Mouse (Mus musculus): ENCODE data around the gene Cyb5d1. TPM values are rescaled to one million over a fixed set of nuclear protein-coding genes. Genes with fewer than 3 reads are reported as not detected.

Cyb5d1 gene
- polyA plus RNA-seq, 1 experiment, result 26.6 TPM

- H3K4me1 ChIP-seq (ENCODE audit: control insufficient read depth, insufficient read depth, low read length), result peaks cover 28% of the 10 kb centered on the region
- peak; percentile 99 for DNase-seq
- no peaks in the 10 kb centered on the region for H3K27me3 ChIP-seq (replicated peaks; ENCODE audit: control insufficient read depth, insufficient read depth, low read length)
- no peak overlapping the region for H3K4me3 ChIP-seq (ENCODE audit: insufficient read depth, low read depth, low read length)
- TF ChIP-seq CTCF (conservative IDR thresholded peaks at IDR 0.05; ENCODE audit: insufficient read depth, insufficient read length, low read depth, low read length), result 0 out of 2 replicates have a peak, but pooled peaks have one; percentile 0
- TF ChIP-seq POLR2A (IDR thresholded peaks at IDR 0.05; ENCODE audit: low read depth, low read length), result no peak
- H3K27ac ChIP-seq (ENCODE audit: insufficient read depth, low read depth, low read length), result peak overlapping the region; percentile 91
- H3K36me3 ChIP-seq (ENCODE audit: control insufficient read depth, insufficient read depth, low read length), result peaks cover 5% of the 10 kb centered on the region; the same call in 1 of the 2 replicates
- WGBS, result under 1% methylated on average over 6 of the region's 6 CpGs
These were observed 30.5 kb downstream of the Cyb5d1 start for GRCm38 (mm10) chr11:69364910-69365309.

GRCm38 (mm10) chr11:69364376-69364775 lies 31.1 kb downstream of the Cyb5d1 start:
- Histone ChIP-seq H3K36me3 (ENCODE audit: control insufficient read depth, insufficient read depth, low read length) (peaks cover 5% of the 10 kb centered on the region; the same call in 1 of the 2 replicates), H3K27me3 (replicated peaks; ENCODE audit: control insufficient read depth, insufficient read depth, low read length) (no peaks in the 10 kb centered on the region), H3K4me1 (ENCODE audit: control insufficient read depth, insufficient read depth, low read length) (peaks cover 28% of the 10 kb centered on the region), H3K4me3 (ENCODE audit: insufficient read depth, low read depth, low read length) (peak overlapping the region; percentile 25; the same call in 1 of the 2 replicates), H3K27ac (ENCODE audit: insufficient read depth, low read depth, low read length) (peak overlapping the region; percentile 76)
- DNase-seq, result peak; percentile 90
- 22% methylated on average over 8 of the region's 8 CpGs for WGBS
- 0 out of 2 replicates have a peak, but pooled peaks have one; percentile 1 for TF ChIP-seq CTCF (conservative IDR thresholded peaks at IDR 0.05; ENCODE audit: insufficient read depth, insufficient read length, low read depth, low read length)
- no peak for TF ChIP-seq POLR2A (IDR thresholded peaks at IDR 0.05; ENCODE audit: low read depth, low read length)

- H3K27ac ChIP-seq (ENCODE audit: insufficient read depth, low read depth, low read length), result no peak overlapping the region
- TF ChIP-seq CTCF (conservative IDR thresholded peaks at IDR 0.05; ENCODE audit: insufficient read depth, insufficient read length, low read depth, low read length) (no peak), POLR2A (IDR thresholded peaks at IDR 0.05; ENCODE audit: low read depth, low read length) (no peak)
- WGBS, result 62% methylated on average over 2 of the region's 2 CpGs
- no peaks in the 10 kb centered on the region for H3K27me3 ChIP-seq (replicated peaks; ENCODE audit: control insufficient read depth, insufficient read depth, low read length)
- H3K4me1 ChIP-seq (ENCODE audit: control insufficient read depth, insufficient read depth, low read length), result peaks cover 24% of the 10 kb centered on the region
- DNase-seq, result peak; percentile 44
- no peak overlapping the region for H3K4me3 ChIP-seq (ENCODE audit: insufficient read depth, low read depth, low read length)
- peaks cover 8% of the 10 kb centered on the region for H3K36me3 ChIP-seq (ENCODE audit: control insufficient read depth, insufficient read depth, low read length)
These were observed 33.0 kb downstream of the Cyb5d1 start for GRCm38 (mm10) chr11:69362479-69362878.

GRCm38 (mm10) chr11:69362021-69362420 lies 33.4 kb downstream of the Cyb5d1 start:
- Histone ChIP-seq H3K27me3 (replicated peaks; ENCODE audit: control insufficient read depth, insufficient read depth, low read length) (no peaks in the 10 kb centered on the region), H3K27ac (ENCODE audit: insufficient read depth, low read depth, low read length) (no peak overlapping the region), H3K4me3 (ENCODE audit: insufficient read depth, low read depth, low read length) (no peak overlapping the region), H3K36me3 (ENCODE audit: control insufficient read depth, insufficient read depth, low read length) (peaks cover 8% of the 10 kb centered on the region), H3K4me1 (ENCODE audit: control insufficient read depth, insufficient read depth, low read length) (peaks cover 24% of the 10 kb centered on the region)
- 56% methylated on average over 7 of the region's 7 CpGs for WGBS
- no peak for DNase-seq
- TF ChIP-seq POLR2A (IDR thresholded peaks at IDR 0.05; ENCODE audit: low read depth, low read length) (no peak), CTCF (conservative IDR thresholded peaks at IDR 0.05; ENCODE audit: insufficient read depth, insufficient read length, low read depth, low read length) (no peak)

- no peak for DNase-seq
- H3K27ac ChIP-seq (ENCODE audit: insufficient read depth, low read depth, low read length), result no peak overlapping the region
- H3K36me3 ChIP-seq (ENCODE audit: control insufficient read depth, insufficient read depth, low read length), result peaks cover 12% of the 10 kb centered on the region
- no peak overlapping the region for H3K4me3 ChIP-seq (ENCODE audit: insufficient read depth, low read depth, low read length)
- no peaks in the 10 kb centered on the region; the same call in none of the 2 replicates for H3K4me1 ChIP-seq (ENCODE audit: control insufficient read depth, insufficient read depth, low read length)
- WGBS, result 74% methylated on average over 12 of the region's 12 CpGs
- H3K27me3 ChIP-seq (replicated peaks; ENCODE audit: control insufficient read depth, insufficient read depth, low read length), result no peaks in the 10 kb centered on the region
- no peak for TF ChIP-seq POLR2A (IDR thresholded peaks at IDR 0.05; ENCODE audit: low read depth, low read length)
- TF ChIP-seq CTCF (conservative IDR thresholded peaks at IDR 0.05; ENCODE audit: insufficient read depth, insufficient read length, low read depth, low read length), result no peak
These were observed 37.7 kb downstream of the Cyb5d1 start for GRCm38 (mm10) chr11:69357690-69358089.

- Histone ChIP-seq H3K27me3 (replicated peaks; ENCODE audit: control insufficient read depth, insufficient read depth, low read length) (no peaks in the 10 kb centered on the region), H3K36me3 (ENCODE audit: control insufficient read depth, insufficient read depth, low read length) (peaks cover 15% of the 10 kb centered on the region), H3K4me1 (ENCODE audit: control insufficient read depth, insufficient read depth, low read length) (no peaks in the 10 kb centered on the region; the same call in 1 of the 2 replicates), H3K27ac (ENCODE audit: insufficient read depth, low read depth, low read length) (no peak overlapping the region), H3K4me3 (ENCODE audit: insufficient read depth, low read depth, low read length) (no peak overlapping the region)
- no peak for TF ChIP-seq POLR2A (IDR thresholded peaks at IDR 0.05; ENCODE audit: low read depth, low read length)
- TF ChIP-seq CTCF (conservative IDR thresholded peaks at IDR 0.05; ENCODE audit: insufficient read depth, insufficient read length, low read depth, low read length), result no peak
- DNase-seq, result no peak
- WGBS, result 88% methylated on average over 5 of the region's 5 CpGs
These were observed 38.9 kb downstream of the Cyb5d1 start for GRCm38 (mm10) chr11:69356544-69356943.

GRCm38 (mm10) chr11:69346441-69346840 lies 49.0 kb downstream of the Cyb5d1 start:
- Histone ChIP-seq H3K36me3 (ENCODE audit: control insufficient read depth, insufficient read depth, low read length) (peaks cover 4% of the 10 kb centered on the region), H3K27ac (ENCODE audit: insufficient read depth, low read depth, low read length) (no peak overlapping the region), H3K27me3 (replicated peaks; ENCODE audit: control insufficient read depth, insufficient read depth, low read length) (no peaks in the 10 kb centered on the region), H3K4me1 (ENCODE audit: control insufficient read depth, insufficient read depth, low read length) (no peaks in the 10 kb centered on the region), H3K4me3 (ENCODE audit: insufficient read depth, low read depth, low read length) (no peak overlapping the region)
- 90% methylated on average over 25 of the region's 26 CpGs for WGBS
- no peak for DNase-seq
- TF ChIP-seq POLR2A (IDR thresholded peaks at IDR 0.05; ENCODE audit: low read depth, low read length) (no peak), CTCF (conservative IDR thresholded peaks at IDR 0.05; ENCODE audit: insufficient read depth, insufficient read length, low read depth, low read length) (no peak)

Other genes starting within 250 kb of the Cyb5d1 start
- gene Alox12b, start 238.6 kb downstream of the Cyb5d1 start, polyA plus RNA-seq (2012; rRNA removed), result 0.27 TPM in 2 replicates
- gene Alox8, start 197.8 kb downstream of the Cyb5d1 start, polyA plus RNA-seq (2012; rRNA removed), result 0.05 and 0.08 TPM in 2 replicates
- gene Gucy2e, start 158.6 kb downstream of the Cyb5d1 start, polyA plus RNA-seq (2012; rRNA removed), result 0.02 TPM in 1 of 2 replicates, not detected in the other
- gene Cntrob, start 71.9 kb downstream of the Cyb5d1 start, polyA plus RNA-seq (2012; rRNA removed), result 4.6 and 5.7 TPM in 2 replicates
- 57.9 and 72.3 TPM in 2 replicates for gene Trappc1, start 71.7 kb downstream of the Cyb5d1 start, polyA plus RNA-seq (2012; rRNA removed)
- 1.2 and 1.3 TPM in 2 replicates for gene Kcnab3, start 69.4 kb downstream of the Cyb5d1 start, polyA plus RNA-seq (2012; rRNA removed)
- gene Rnf227, start 55.2 kb downstream of the Cyb5d1 start, polyA plus RNA-seq (2012; rRNA removed), result 1.5 and 2.1 TPM in 2 replicates
- gene Chd3, start 26.2 kb downstream of the Cyb5d1 start, polyA plus RNA-seq (2012; rRNA removed), result 168 and 175 TPM in 2 replicates
- 251 and 317 TPM in 2 replicates for gene Naa38, start 144 bp downstream of the Cyb5d1 start, polyA plus RNA-seq (2012; rRNA removed)
- gene Tmem88, start 2.6 kb upstream of the Cyb5d1 start, polyA plus RNA-seq (2012; rRNA removed), result 25.4 and 25.8 TPM in 2 replicates
- 8.8 and 10.5 TPM in 2 replicates for gene Kdm6b, start 18.0 kb upstream of the Cyb5d1 start, polyA plus RNA-seq (2012; rRNA removed)
- gene Dnah2, start 153.5 kb upstream of the Cyb5d1 start, polyA plus RNA-seq (2012; rRNA removed), result 0.50 and 0.73 TPM in 2 replicates
- gene Efnb3, start 164.6 kb upstream of the Cyb5d1 start, polyA plus RNA-seq (2012; rRNA removed), result 0.81 and 0.84 TPM in 2 replicates
- 19.8 and 20.7 TPM in 2 replicates for gene Wrap53, start 184.6 kb upstream of the Cyb5d1 start, polyA plus RNA-seq (2012; rRNA removed)
- 48.5 and 55.0 TPM in 2 replicates for gene Trp53, start 184.7 kb upstream of the Cyb5d1 start, polyA plus RNA-seq (2012; rRNA removed)
- gene Atp1b2, start 210.3 kb upstream of the Cyb5d1 start, polyA plus RNA-seq (2012; rRNA removed), result 20.0 and 22.5 TPM in 2 replicates
- 0.42 and 0.48 TPM in 2 replicates for gene Shbg, start 222.3 kb upstream of the Cyb5d1 start, polyA plus RNA-seq (2012; rRNA removed)
- 16.7 and 18.8 TPM in 2 replicates for gene Sat2, start 226.4 kb upstream of the Cyb5d1 start, polyA plus RNA-seq (2012; rRNA removed)
- 49.9 and 50.8 TPM in 2 replicates for gene Fxr2, start 237.4 kb upstream of the Cyb5d1 start, polyA plus RNA-seq (2012; rRNA removed)